Mouse (Mus musculus) lung, embryonic 15.5 days (tissue): ENCODE measurements around the gene Vmn1r24. TPM values are rescaled to one million over a fixed set of nuclear protein-coding genes. Genes with fewer than 3 reads are reported as not detected.
"Not testable (repeated sequence)": the region's sequence is repeated elsewhere in the genome, so short reads cannot be mapped to it uniquely, and the experiment has no call there.

Source experiments
- ATAC-seq: fragments of 200-750 bp; cut with Nextera tagmentation; 2 replicates; pipeline ENCODE4 v1.8.0; 2017; ENCODE audit warnings: moderate number of reproducible peaks, borderline replicate concordance; ENCODE audit not compliant: low FRiP score, low TSS enrichment; ENCODE audit errors: extremely low read depth
- H3K27ac ChIP-seq: fragments of 300-500 bp; sonication (generic); 2 replicates; pipeline ENCODE4 v1.5.1; 2015; ENCODE audit warnings: moderate library complexity, mild to moderate bottlenecking, inconsistent platforms
- H3K27me3 ChIP-seq: fragments of 300-500 bp; sonication (generic); 2 replicates; pipeline ENCODE4 v1.6.1; 2015; ENCODE audit warnings: inconsistent platforms
- H3K36me3 ChIP-seq: fragments of 300-500 bp; sonication (generic); 2 replicates; pipeline ENCODE4 v1.6.1; 2015; ENCODE audit warnings: inconsistent platforms
- H3K4me1 ChIP-seq: fragments of 300-500 bp; sonication (generic); 2 replicates; pipeline ENCODE4 v1.6.1; 2015; ENCODE audit warnings: inconsistent platforms
- H3K4me2 ChIP-seq: fragments of 300-500 bp; sonication (generic); 2 replicates; pipeline ENCODE4 v1.6.1; 2015; ENCODE audit warnings: inconsistent platforms, mild to moderate bottlenecking, moderate library complexity
- H3K4me3 ChIP-seq: fragments of 300-500 bp; sonication (generic); 2 replicates; pipeline ENCODE4 v1.5.1; 2015; ENCODE audit warnings: mild to moderate bottlenecking, inconsistent platforms
- H3K9ac ChIP-seq: fragments of 300-500 bp; sonication (generic); 2 replicates; pipeline ENCODE4 v1.6.1; 2015; ENCODE audit warnings: inconsistent platforms
- H3K9me3 ChIP-seq: fragments of 300-500 bp; sonication (generic); 2 replicates; pipeline ENCODE4 v1.6.1; 2016; ENCODE audit warnings: inconsistent platforms
- WGBS: fragments of 180-500 bp; shearing (Covaris S2); methylation state at CpG from one replicate; pipeline ENCODE4 v1.1.7; 2015; 5-methylcytosine and 5-hydroxymethylcytosine counted together
- polyA plus RNA-seq: library from polyadenylated mRNA; unstranded; fragments of >200 nt; fragmentation: Nextera tagmentation; extraction: Ambion mirVana; gene quantifications from 2 replicates; pipeline ENCODE4 v1.2.1, GENCODE M21; 2015

The Vmn1r24 gene
- not detected in 2 replicates for polyA plus RNA-seq

DNA sequence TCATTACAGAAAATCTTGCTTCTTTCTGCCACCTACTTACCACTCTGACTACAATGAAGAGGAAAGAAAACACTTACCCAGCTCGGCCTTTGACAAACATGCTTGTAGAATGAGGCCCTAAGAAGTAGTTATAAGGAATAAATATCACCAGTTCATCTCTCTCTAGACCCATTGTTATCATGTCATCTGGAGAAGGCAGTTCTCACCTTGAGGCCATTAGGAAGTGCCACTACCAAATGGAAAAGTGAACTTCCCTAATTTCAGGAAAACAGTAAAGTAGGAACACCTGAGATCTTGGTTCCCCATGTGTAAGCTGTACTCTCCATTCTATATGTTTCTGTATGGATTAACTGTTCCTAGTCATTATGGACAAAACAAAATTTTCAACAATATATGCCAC, at the start of gene Vmn1r24:
Gene Vmn1r24, minus strand, starts transcription at position 101 of the 400 bp plus-strand sequence.
- not testable (repeated sequence) for ATAC-seq, H3K9ac ChIP-seq, H3K4me2 ChIP-seq, H3K36me3 ChIP-seq, H3K27ac ChIP-seq, H3K4me1 ChIP-seq, H3K4me3 ChIP-seq, H3K27me3 ChIP-seq, H3K9me3 ChIP-seq
- 46% methylated on average over 1 of the region's 1 CpGs for WGBS

- Histone ChIP-seq H3K9me3 (no peaks in the 10 kb centered on the region), H3K4me1 (no peaks in the 10 kb centered on the region), H3K4me3 (no peak within 1 kb of the TSS), H3K9ac (no peak within 1 kb of the TSS), H3K4me2 (no peak within 1 kb of the TSS), H3K27ac (no peak within 1 kb of the TSS), H3K27me3 (no peaks in the 10 kb centered on the region), H3K36me3 (no peaks in the 10 kb centered on the region)
- 54% methylated on average over 3 of the region's 3 CpGs for WGBS
- no peak for ATAC-seq
These were observed 19.4 kb upstream of the Vmn1r24 start, which contains the start of gene Vmn1r25 for GRCm38 (mm10) chr6:57980710-57981109. Vmn1r25 (minus strand) TSS chr6:57980810.

DNA sequence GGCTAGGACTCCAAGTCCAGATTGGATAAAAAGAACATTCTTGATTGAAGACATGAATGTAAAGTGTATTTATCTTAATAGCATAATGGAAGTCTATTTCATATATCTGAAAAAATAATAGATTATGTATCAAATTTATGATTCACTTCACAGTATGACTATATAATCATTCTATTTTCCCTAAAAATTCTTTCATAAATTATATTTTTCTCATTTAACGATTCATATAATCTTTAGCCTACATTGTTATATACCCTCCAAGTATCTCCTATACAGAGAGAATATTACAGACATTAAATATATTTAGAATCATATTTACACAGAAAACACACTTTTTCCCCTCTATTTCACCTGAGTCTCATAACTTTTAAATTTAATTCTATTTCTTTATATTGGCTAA, 34.6 kb downstream of the Vmn1r24 start, which contains the start of gene Vmn1r23:
Gene Vmn1r23, minus strand, starts transcription at position 101 of the 400 bp plus-strand sequence.
- no peaks in the 10 kb centered on the region for H3K36me3 ChIP-seq
- H3K27me3 ChIP-seq = no peaks in the 10 kb centered on the region
- no peak within 1 kb of the TSS for H3K27ac ChIP-seq
- no peaks in the 10 kb centered on the region for H3K4me1 ChIP-seq
- H3K9ac ChIP-seq = no peak within 1 kb of the TSS
- no peak within 1 kb of the TSS for H3K4me3 ChIP-seq
- no peaks in the 10 kb centered on the region for H3K9me3 ChIP-seq
- no peak within 1 kb of the TSS for H3K4me2 ChIP-seq
- 93% methylated on average over 1 of the region's 1 CpGs for WGBS
- no peak for ATAC-seq

DNA sequence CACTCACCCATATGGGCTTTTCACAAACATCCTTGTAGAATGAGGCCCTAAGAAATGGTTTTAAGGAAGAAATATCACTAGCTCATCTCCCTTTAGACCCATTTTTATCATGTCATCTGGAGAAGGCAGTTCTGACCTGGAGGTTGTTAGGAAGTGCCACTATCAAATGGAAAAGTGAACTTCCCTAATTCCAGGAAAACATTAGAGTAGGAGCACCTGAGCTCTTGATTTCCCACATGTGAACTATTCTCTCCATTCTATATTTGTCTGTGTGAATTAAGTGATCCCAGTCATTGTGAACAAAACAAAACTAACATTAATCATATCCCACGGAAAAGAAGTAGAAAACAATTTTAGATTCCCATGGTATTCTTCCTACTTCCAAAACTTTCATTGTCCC, 53.4 kb downstream of the Vmn1r24 start, which contains the start of gene Vmn1r22:
Gene Vmn1r22, minus strand, starts transcription at position 101 of the 400 bp plus-strand sequence.
- Histone ChIP-seq H3K4me3 (no peak within 1 kb of the TSS), H3K36me3 (no peaks in the 10 kb centered on the region), H3K4me1 (no peaks in the 10 kb centered on the region), H3K9me3 (no peaks in the 10 kb centered on the region), H3K27me3 (no peaks in the 10 kb centered on the region), H3K27ac (no peak within 1 kb of the TSS), H3K4me2 (no peak within 1 kb of the TSS), H3K9ac (no peak within 1 kb of the TSS)
- ATAC-seq = no peak
- WGBS = 78% methylated on average over 1 of the region's 1 CpGs

Other genes with a start within 250 kb of the Vmn1r24 start
- 32.5 and 35.9 TPM in 2 replicates for gene Vopp1, start 136.3 kb downstream of the Vmn1r24 start, polyA plus RNA-seq
- not detected in 2 replicates for gene Vmn1r21, start 111.2 kb downstream of the Vmn1r24 start, polyA plus RNA-seq
- gene Vmn1r22, start 53.5 kb downstream of the Vmn1r24 start, polyA plus RNA-seq = not detected in 2 replicates
- gene Vmn1r23, start 34.7 kb downstream of the Vmn1r24 start, polyA plus RNA-seq = not detected in 2 replicates
- gene Vmn1r25, start 19.3 kb upstream of the Vmn1r24 start, polyA plus RNA-seq = not detected in 2 replicates
- not detected in 2 replicates for gene Vmn1r26, start 53.7 kb upstream of the Vmn1r24 start, polyA plus RNA-seq